Mouse (Mus musculus): ENCODE results near the gene P3h1. TPM values are rescaled to one million over a fixed set of nuclear protein-coding genes. Genes with fewer than 3 reads are reported as not detected.

P3h1 gene
- total RNA-seq, 2 experiments from 2014 or later: 25.1 to 27.2 TPM

- DNase-seq: no peak
Measured at GRCm38 (mm10) chr4:119238661-119239060, 5.9 kb downstream of the P3h1 start.

DNA sequence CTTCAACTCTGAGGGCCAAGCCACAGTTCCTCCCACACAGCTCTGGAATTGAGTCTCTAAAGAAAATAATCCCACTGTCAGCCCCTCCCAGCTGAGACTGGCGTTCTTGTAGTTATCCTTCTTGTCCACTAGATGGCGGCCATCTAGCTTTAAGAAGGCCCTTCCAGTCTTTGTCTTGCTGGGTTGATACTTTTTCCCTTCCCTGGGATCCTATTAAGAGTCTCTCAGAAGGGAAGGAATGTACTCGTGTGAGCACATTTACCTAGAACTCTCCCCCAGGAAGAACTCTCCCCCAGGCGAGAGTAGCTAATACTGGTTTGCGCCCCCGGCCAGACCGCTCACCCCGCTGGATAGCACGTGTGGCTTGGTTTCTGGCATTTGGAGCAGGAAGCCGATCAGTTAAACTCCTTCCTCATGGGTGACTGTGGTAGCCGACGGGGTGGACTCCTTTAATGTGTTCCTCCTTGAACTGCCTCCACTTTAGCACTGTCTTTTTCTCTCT lies 6.5 kb downstream of the P3h1 start:
- DNase-seq: peak; percentile 53

GRCm38 (mm10) chr4:119241664-119242063 lies 8.9 kb downstream of the P3h1 start:
- peak; percentile 56 for DNase-seq

DNA sequence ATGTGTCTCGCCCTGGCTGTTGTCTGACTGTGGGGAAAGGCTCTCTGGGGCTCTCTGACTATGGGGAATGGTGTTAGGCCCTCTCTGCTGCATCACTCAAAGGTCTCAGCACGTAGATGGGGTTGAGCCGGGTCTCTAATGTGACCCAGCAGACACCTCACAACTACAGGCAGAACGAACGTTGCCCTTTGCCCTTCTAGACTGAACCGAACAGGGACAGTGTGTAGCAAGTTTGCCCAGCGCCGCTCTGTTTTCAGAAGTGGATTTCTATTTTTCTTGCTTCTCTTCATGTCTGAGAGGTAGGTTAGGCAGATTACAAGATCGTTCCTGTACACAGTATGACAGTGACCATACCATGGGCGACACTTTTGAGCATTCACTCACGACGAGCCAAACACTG lies 9.9 kb downstream of the P3h1 start:
- no peak for DNase-seq

GRCm38 (mm10) chr4:119244468-119245240 lies 11.9 kb downstream of the P3h1 start:
- DNase-seq: no peak

DNA sequence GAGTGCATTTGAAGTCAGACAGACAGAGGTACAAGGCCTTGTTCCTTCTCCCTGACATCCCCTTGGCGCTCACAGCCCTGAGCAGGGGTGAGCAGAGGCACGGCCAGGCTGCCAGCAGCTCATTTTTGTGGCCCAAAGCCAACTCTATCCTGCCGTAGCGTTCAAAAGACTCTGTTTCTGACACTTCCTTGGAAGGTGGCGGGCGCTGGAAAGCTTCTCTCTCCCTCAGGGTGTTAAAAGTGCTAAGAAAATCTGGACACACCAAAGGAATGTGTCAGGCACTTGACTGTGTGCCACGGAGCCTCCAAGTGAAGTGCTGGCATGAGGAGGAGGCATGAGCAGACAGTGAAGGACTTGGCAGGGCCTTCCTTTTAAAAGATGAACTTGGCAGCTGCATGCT lies 12.8 kb downstream of the P3h1 start:
- DNase-seq: peak; percentile 64

GRCm38 (mm10) chr4:119245961-119246360 lies 13.2 kb downstream of the P3h1 start:
- no peak for DNase-seq

DNA sequence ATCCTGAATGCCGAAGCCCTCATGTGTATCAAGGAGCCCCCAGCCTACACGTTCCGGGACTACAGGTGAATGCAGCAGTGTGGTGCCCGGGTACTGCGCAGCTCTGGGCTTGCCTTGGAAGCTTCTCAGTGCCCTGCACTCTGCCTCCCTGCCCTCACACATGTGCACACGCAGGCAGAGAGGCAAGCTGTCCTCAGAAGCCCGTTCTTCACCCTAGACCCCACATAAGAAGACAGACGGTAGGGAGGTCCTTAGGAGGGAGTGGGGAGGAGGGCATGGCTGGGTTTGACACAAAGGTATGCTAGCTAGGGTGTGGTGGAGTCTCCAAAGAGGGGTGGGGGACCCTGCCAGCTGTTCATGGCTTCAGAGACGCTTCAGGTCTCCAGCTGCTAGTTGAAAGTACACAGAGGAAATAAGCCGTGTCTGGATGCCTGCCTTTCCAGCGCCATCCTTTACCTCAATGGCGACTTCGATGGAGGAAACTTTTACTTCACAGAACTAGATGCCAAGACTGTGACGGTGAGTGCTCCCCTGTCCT lies 14.0 kb downstream of the P3h1 start:
- no peak for DNase-seq

- peak; percentile 88 for DNase-seq
Measured at GRCm38 (mm10) chr4:119247462-119248235, 14.9 kb downstream of the P3h1 start.

- DNase-seq: peak; percentile 33
Measured at GRCm38 (mm10) chr4:119248407-119248965, 15.8 kb downstream of the P3h1 start.

DNA sequence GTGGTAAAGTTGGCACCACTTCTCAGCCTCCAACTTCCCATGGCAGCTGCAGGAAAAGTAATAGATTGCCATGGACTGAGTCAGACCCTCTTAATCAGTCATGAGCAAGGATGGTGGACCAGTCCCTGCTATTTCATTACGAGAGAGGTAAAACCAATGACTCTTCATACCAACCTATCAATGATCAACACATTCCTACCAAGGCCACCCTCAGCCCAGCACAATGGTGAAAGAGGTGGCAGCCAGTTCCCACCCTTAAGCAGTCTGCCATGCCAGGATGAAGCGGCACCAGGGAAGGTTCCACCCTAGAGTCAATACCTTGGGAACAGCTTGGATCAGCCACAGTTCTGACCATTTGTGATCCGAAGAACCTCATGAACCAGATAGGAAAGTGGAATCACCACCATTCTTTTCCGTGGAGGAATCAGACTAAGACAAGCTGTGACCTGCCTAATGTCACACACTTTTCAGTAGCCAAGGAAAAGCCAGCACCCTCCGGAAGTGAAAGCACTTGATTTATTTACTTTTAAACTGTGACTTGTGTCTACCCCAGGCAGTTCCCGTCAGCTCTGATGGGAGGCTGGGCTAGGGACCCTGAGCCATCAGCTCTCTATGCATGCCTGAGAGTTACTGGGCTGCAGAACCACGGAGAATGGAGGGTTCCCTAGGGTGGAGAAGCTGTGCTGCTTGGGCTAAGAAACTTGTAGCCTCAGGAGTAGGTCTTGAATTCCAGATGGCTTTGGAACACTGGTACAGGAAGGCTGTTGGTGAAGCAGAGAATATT lies 19.5 kb downstream of the P3h1 start:
- DNase-seq: no peak

DNA sequence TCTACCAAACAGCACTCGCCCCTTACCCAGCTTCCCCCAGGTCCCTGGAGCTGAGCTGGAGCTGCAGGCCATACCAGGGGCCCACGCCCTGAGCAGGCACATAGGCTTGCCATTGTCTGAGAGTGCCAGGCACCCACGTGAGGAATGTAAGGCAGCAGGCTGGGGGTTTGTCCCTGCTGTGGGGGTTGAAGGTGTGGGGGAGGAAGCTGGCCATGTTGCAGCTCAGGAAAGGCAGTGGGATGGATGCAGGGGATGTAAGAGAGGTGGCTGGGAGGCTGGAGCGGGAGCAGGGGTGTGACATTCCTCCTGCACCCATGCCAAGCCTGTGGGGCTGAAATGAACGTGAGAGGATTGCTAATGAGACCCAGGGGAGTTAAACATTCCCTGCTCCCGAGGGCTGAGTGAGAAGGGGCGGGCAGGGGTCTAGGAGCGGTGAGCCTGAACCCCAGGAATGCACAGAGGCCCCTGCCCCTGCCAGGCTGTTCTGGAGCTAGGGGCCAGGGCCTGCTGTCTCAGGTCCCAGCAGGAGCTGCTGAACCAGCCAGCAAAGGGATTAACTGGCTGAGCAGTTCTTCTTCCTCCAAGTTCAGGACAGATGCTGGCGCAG lies 21.4 kb downstream of the P3h1 start:
- no peak for DNase-seq

DNA sequence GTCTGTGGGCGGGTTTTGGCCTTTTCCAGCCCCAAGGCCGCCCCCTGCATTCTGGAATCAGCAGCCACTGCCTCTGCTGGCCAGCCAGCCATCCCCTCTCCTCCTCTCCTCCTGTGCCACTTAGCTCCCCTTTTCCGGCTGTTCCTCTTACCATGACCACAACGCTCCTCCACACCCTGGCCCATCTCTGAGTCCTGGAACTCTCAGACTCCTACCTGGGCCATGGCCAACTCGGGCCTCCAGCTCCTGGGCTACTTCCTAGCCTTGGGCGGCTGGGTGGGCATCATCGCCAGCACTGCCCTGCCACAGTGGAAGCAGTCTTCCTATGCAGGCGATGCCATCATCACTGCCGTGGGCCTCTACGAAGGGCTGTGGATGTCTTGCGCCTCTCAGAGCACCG lies 22.6 kb downstream of the P3h1 start, which contains the start of gene Cldn19:
Gene Cldn19 (plus strand): TSS at position 64 of the 400 bp plus-strand sequence.
- no peak for DNase-seq

- DNase-seq: no peak
Measured at GRCm38 (mm10) chr4:119257083-119257482, 24.4 kb downstream of the P3h1 start.

- DNase-seq: no peak
Measured at GRCm38 (mm10) chr4:119259344-119260254, 26.9 kb downstream of the P3h1 start.

- no peak for DNase-seq
Measured at GRCm38 (mm10) chr4:119261087-119261713, 28.5 kb downstream of the P3h1 start.

- DNase-seq: no peak
Measured at GRCm38 (mm10) chr4:119262483-119262882, 29.8 kb downstream of the P3h1 start.

GRCm38 (mm10) chr4:119263459-119263858 lies 30.7 kb downstream of the P3h1 start:
- no peak for DNase-seq

DNA sequence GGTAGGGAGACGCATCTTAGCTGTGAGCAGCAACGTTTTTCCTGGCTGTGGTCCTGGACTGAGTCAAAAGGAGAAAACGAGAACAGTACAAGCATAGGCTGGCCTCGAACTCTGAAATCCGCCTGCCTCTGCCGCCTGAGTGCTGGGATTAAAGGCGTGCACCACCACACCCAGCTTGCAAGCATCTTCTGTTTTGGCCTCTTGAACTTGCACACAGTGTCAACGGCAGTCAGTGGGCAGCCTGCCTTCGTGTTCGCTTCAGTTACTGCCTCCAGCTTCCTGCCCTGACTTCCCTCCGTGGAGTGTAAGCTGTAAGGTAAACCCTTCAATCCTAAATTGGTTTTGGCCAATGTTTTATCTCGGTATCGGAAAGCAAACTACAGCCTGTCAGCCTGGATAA lies 33.9 kb downstream of the P3h1 start:
- no peak for DNase-seq

GRCm38 (mm10) chr4:119274627-119275026 lies 41.9 kb downstream of the P3h1 start:
- DNase-seq: peak; percentile 69
